Mouse (Mus musculus) granulocyte monocyte progenitor cell, adult 5-6 weeks (primary cell): ENCODE data around the gene Rab11fip2. TPM values are rescaled to one million over a fixed set of nuclear protein-coding genes. Genes with fewer than 3 reads are reported as not detected.

ENCODE experiments used
- ATAC-seq: replicated peaks from 2 replicates; pipeline ENCODE4 v1.8.0; 2016; ENCODE audit warnings: mild to moderate bottlenecking, moderate TSS enrichment, inconsistent platforms; ENCODE audit not compliant: poor library complexity, severe bottlenecking
- total RNA-seq, 2 experiments: library from RNA; stranded (forward) in 1 of 2; stranded (reverse) in 1 of 2; fragments of 200-712, 200-1000 nt in 1 of 2; fragments of >200 nt in 1 of 2; fragmentation: Nextera tagmentation in 1 of 2; gene quantifications; 2 replicates each; pipeline ENCODE4 v1.2.3; 2014 to 2017

The Rab11fip2 gene
- total RNA-seq (2014; fragmentation: Nextera tagmentation) (7.6 and 10.7 TPM in 2 replicates), total RNA-seq (2017) (9.9 and 12.6 TPM in 2 replicates)

DNA sequence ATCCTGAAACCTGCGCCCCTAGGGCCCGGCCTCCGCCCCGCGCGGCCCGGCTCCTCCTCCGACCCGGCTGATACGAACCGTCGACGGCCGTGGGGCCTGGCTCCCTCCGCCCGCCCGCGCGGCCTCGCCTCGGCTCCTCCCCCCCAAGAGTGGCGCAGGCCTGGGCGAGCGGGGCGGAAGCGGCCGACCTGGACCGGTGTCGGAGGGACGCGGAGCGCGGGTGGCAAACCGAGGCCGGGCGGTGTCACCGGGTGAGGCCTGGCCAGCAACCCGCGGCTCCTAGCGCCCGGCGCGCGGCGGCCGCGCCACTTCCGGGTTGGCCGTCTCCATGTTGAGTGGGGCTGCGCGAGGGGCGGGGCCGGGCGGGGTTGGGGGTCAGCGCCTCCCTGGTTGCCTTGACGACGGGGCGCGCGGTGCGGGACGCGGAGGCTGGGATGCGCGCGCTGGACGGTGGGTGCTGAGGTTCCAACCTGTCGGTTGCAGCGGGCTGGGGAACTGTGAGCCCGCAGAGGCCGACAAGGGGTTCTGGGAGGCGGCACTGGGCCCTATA lies at the start of gene Rab11fip2:
Gene Rab11fip2, minus strand, starts transcription at position 333 of the 550 bp plus-strand sequence.
- peak; percentile 92 for ATAC-seq

DNA sequence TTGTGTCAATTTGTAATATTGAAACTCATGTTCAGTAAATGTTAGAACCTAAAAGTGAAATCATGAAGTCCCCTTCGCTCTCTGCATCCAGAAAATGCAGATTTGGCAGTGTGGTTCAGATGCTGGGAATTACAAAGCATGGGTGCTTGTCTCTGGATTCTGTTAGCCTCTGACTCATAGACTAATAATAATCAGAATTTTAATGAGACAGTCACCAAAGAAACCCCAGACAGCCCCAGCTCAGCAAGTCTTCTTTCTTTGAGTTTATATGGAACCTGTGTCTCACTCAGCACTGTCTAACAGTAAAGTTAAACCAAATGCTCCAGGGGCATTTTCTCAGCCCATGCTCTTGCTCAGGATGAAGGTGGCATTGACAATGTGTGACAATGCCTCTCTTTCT lies 38.1 kb upstream of the Rab11fip2 start:
- ATAC-seq: no peak

DNA sequence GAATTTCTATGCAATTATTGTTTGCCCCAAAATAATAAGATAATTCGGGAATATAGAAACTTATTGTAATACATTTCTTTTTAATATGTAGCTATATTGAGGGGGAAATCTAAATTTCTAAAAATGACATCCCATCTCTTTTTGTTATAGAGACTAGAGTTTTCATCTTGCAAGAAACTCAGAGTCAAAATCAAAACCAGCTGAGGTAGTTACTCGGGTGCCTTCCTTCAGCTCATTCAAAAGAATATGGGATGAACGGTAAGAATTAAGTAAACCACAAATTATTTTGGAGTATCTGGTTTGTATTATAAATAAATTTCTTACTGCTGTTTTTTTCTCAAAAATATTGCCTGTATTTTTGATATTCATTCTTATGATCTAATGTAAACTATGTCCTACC lies 11.5 kb upstream of the Rab11fip2 start:
- ATAC-seq: no peak

DNA sequence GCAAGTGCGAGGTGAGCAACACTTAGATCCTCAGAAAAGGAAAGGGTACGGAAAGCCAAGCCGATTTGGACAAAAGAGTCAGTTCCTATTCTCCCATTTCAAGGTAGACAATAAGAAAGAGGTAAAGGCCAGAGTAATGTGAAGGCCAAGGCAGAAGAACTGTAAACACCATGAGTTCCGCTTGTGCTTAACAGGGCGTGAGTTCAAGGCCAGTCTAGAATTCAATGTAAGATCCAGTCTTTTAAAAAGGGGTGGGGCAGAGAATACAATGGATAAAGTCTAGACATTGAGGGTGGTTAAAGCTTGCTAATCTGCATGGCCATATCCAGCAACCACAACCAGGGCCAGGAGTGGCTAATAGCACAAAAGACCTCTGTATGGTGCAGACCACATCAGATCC lies 6.3 kb upstream of the Rab11fip2 start:
- no peak for ATAC-seq

DNA sequence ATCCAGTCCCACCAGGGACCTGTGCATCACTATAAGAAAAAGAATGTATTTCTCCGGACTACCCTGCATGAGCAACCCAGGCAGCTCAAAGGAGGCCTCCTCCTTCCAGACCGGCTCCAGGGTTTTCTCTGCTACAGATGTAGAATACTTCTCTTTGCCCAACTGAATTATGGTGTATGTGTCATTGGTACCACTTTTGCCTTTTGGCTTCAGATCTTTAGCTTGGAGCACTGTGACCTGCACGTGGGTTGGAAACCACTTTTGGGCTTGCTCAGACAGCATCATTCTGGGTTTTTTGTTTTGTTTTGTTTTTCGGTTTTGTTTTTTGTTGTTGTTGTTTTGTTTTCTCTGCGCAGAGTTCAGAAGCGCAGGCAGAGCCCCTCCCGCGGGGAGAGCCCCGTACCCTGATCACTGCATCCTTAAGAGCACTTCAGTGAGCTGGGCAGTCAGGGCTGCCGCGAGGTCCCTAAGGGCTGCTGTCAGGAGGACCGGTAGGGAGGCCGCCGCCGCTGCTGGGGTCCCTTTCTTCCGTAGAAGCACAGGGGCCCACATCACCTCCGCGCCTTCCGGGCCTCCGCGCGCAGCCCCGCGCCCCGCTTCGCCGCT lies 635 bp downstream of the Rab11fip2 start:
- ATAC-seq: no peak

DNA sequence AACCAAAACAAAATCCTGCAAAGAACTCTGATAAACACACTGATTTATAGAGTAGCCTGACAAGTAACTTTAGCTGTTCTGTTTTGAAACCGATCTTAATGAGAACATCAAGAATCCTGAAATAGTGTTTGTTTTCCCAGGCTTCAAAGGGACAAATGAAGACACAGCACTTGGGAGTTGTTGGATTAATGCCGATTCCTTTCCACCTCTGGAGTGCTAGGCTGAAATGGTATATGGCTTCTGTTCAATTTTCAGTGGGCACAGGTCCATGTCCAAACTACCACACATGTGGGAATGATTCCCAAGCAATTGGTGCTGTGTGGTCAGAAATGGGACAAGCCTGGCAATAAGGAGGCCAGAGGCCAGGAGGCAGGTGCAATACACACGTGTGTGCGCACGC lies 3.7 kb downstream of the Rab11fip2 start:
- no peak for ATAC-seq

DNA sequence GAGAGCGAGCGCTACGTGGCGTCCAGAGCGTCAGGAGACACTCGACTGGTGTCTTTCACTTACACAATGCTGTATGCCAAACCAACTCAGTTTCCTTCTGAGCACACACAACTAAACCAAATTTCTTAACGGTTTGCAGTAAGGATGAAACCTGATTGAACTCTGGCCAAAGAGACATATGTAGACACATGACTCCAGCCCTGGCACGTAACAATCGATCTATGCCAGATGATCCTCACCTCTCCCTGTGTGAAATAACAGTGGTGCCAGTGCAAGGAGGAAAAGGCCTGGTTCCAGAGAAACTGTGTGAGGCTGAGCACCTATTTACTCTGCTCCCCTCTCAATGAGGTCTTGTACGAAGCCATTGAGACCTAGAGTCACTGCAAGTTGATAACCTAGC lies 11.4 kb downstream of the Rab11fip2 start:
- ATAC-seq: no peak

DNA sequence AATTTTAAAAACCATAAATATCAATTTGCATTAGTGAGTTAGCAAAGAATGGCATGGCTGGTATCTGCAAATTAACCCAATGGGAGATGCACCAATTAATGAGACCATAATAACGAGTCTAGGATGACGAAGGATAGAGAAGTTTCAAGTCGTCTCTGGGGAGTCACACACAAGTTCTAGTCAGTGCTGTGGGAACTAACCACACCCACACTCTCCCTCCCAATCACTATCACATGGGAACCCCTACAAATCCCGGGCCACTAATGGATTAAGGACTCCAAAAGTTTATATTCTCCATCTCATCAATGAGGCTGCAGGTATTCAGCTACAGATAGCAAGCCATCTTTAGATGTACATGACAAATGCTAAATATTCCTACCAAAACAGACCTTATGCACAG lies 14.8 kb downstream of the Rab11fip2 start:
- no peak for ATAC-seq

DNA sequence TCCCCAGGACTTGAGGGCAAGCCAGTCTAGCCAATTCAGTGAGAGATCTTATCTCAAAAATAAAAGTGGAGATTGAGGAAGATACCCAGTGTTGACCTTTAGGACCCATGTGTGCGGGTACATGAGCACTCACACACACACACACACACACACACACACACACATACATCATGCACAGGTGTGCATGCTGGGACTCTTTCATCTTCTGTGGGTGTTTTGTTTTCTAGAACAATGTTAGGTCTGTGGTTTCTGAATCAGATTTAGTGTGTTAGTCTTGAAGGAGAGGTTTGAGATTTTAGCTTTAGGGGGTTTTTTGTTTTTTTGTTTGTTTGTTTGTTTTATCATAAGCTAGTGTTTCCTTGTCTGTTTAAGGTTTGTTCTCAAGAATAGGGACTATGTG lies 17.3 kb downstream of the Rab11fip2 start:
- ATAC-seq: no peak

DNA sequence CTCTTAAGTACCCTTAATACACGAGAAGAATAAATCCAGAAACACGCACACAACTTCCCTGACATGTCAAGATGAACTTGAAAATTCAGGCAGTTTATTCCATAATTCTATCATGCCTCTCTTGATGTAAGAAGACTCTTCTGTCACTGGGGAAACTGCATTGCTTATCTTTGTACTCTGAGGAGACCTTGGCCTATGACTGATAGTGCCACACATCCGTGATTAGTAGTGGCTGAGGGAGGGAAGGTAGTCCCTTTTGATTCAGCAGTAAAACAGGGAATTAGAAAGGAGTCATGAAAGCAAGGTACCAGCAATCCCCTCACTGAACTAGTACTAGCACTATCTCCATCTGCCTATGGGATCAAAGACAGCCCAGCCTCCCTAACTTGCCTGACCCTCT lies 22.6 kb downstream of the Rab11fip2 start:
- ATAC-seq: no peak

DNA sequence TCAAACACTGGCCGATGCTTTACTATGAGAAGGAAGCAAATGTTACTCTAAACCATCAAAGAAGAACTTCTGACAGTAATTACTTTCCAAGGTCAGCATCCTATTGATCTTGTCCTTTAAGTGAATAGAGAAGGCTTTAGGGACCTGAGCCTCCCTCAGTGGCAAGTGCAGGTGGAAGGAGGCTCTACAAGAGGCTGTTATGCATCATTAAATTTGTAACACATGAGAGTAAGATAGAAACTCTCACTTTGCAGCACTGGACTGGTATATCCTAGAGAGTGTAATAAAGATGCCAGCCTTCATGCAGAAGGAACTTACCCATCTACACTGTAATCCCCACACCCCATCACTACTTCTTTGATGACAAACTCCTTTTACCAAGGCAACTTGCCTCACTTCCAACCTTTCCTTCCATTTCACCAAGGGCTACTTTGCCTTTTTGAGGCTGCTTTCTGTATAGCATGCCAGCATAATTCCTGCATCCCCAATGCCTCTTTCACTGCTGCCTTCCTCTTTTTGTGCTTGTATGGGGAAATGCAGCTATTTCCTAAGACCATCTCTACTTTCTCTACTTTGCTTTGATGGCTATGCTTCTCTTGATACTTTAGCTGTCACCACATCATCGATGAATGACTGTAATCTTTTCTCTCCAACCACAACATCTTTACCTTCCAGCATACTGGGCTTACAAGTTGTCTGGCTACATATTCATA lies 25.4 kb downstream of the Rab11fip2 start:
- ATAC-seq: peak; percentile 59

DNA sequence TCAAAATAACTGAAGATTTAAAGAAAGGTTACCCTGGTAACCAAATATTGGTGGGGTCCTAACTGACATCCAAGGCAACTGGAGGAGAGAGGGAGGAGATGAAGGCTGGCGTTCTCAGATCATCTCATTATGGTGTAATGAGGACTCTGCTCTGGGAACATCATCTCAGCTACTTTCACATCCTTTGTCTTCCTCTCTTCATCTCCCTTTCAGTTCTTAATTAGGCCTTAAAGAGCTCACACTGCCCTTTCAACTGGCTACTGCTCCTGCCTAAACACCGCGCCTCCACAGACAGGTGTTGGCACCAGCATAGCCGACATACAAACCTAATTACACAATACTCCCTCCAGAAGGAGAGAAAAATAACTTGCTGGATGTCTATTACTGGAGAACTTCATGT lies 31.9 kb downstream of the Rab11fip2 start:
- no peak for ATAC-seq

DNA sequence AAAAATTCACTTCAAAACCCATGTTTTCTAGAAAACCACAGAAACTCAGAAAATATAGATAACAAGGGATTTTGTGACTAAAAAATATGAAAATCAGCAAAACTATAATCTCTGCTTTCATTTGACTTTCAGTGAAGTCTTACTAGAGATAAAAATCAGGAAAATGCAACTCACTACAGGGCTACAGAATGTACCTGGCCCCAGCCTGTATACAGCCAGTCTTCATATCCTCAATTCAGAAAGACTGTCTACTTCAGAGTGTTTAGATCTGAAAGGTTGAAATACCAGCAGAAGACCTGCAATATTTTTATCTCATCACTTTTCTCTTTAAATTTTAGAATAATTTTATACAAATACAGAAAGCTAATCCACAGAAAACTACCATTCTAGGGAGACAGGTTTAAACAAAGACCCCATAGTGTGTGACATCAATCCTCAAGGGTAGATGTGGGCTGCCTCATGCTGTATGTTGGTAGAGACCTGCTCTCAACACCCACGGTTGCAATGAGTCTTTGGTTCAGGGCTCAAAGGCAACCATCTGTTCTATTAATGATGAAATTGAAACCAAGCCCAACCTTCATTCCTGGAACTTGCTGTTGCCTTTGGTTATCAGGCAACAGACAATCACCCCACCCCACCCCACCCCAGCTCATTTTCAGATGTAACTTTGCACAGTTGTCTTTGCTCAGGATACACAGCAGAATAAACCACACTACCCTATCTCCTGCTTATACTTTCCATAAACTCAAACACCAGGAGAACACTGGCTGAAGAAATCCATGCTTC lies 38.0 kb downstream of the Rab11fip2 start:
- no peak for ATAC-seq

DNA sequence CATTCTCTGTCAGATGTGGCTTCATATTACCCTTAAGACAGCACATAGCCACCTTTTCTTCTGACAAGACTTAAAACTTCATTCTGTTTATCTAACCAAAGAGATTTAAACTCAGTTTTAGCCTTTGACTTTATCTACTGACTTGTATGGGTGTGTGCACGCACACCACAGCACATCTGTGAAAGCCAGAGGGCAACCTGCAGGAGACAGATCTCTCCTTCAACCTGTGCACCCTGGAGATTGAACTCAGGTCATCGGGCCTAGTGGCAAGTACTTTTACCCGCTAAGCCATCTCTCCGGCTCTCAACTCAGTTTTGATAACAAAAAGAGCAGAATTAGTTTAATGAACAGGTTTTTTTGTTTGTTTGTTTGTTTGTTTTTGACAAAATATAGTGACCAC lies 43.5 kb downstream of the Rab11fip2 start:
- no peak for ATAC-seq

DNA sequence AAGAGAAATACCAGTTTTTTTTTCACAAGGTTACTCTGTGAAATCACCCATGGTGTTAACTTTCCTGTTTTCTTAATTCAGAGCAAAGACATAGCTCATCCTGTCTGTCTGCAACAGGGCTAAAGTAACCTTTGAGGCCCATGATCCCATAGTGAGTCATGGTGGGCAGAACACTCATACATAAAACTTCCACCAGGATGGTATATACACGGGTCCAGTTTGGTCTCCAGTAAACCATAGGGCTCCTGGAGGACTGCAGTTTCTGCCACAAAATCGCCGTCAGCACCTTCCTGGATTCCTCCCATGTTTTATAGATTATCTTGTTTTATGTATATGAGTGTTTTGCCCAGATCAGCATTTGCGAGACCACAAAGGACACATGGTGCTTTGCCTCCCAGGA lies 45.2 kb downstream of the Rab11fip2 start:
- no peak for ATAC-seq

DNA sequence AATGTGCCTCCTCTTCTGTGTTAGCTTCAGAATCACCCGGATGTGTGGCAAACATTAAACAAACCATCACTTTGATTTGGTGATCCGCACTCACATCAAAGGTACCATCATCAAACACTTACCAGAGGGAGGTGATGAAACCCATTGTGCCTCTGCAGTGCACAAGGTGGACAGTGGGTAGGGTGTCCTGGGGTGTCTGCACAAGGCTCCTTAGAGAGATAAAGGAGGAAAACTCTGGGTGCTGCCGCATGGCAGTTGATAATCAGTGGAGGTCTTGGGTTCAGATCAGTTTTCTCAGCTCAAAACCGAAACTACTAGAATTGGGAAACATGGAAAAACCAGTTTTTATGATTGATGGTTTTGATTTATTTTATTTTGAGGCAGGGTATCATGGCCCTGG lies 54.1 kb downstream of the Rab11fip2 start:
- no peak for ATAC-seq

DNA sequence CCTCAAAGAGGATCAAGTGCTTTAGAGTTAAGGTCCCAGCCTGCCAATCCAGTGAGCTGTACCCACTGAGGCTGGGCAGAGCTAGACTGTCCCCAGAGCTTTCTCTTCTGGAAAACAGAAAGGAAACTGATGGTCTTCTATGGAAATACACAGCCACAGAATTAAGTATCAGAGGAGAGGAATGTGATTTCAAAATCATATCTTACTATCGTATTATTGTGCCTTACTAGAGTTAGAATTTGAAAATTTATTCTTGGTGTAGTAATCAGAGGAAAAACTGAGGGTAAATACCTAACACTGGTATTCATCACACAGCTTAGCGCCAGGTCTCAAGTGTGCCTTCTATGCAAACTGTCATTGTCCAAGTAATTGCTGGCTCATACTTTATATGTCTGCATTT lies 54.6 kb downstream of the Rab11fip2 start:
- ATAC-seq: no peak

DNA sequence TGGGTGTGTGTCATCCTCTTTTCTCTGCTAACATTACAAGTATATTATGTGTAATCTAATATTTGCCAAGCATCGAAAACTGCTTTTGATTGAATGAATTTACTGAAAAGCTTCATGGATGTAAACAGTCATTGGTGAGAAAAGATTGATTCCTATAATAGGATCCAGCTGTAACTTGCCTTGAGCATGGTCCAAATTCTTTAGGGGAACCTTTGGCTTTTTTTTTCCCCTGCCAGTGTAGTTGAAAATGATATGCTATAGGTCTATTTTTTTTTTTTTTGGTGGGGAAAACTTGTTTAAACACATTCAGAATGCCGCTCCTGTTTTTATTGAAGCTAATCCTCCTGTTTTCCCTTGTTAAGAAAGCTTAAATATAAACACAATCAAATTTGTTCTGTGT lies 55.6 kb downstream of the Rab11fip2 start:
- no peak for ATAC-seq

DNA sequence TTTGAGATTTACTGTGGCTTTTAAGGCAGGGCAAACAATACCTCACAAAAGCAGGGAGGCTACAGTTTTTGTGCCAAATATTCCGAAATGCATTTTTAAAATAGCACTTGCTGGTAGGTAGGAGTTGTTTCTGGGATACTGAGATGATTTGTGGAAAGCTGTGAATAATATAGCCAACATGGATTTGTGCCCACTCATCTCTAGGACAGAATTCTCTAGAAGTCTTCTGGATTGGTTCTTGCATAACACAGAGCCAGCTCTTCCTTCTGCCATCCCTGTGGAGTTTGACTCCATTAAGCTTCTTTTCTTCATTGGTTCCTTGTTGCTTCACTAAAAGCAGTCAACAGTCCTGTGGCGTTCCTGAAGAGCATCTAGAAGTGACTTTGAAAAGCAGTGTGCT lies 58.2 kb downstream of the Rab11fip2 start:
- no peak for ATAC-seq

DNA sequence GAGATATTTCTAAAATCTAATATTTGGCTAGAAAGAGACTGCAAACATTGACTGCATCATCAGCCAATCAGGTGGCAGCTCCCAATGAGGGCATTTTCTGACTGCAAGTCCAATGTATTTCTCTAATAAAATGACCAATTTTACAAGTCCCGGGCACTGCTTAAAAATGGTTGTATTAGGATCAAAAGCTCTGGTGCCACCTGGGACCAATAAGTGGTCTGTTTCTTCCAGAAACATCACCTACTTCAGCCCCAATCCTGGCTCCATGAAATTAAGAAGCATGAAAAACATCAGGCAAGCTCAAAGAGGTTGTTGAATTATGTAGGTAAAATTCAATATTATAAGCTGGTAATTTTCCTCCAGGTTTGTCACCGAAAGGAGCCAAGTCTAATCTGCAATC lies 66.2 kb downstream of the Rab11fip2 start:
- ATAC-seq: no peak

DNA sequence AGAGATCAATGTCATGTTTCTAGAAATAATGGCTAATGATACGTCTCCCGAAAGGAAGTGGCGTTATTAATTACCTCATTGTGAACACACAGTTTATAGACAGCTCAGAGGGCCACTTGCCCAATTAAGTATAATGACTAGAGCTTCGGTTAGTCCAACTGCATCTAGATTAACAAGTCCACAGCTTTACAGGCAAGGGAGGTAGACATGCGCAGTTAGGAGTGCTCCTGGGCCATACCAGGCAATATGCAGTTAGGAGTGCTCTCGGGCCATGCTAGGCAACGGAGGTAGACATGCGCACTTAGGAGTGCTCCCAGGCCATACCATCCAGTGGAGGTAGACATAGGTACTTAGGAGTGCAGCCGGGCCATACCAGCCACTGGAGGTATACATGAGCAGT lies 76.8 kb downstream of the Rab11fip2 start:
- no peak for ATAC-seq
